Mouse (Mus musculus) lung, postnatal 14 days (tissue): ENCODE results near the gene Olfr548-ps1.
"Not testable (repeated sequence)": the region's sequence is repeated elsewhere in the genome, so short reads cannot be mapped to it uniquely, and the experiment has no call there.

Experiments used
- DNase-seq: peaks from one replicate; pipeline ENCODE4 v3.0.0; 2021

Olfr548-ps1 gene

GRCm38 (mm10) chr7:102540596-102540995 lies at the start of gene Olfr548-ps1:
Gene Olfr548-ps1, plus strand, starts transcription at chr7:102540896.
- no peak for DNase-seq

GRCm38 (mm10) chr7:102494416-102494815 lies 46.3 kb upstream of the Olfr548-ps1 start:
- DNase-seq = not testable (repeated sequence)

GRCm38 (mm10) chr7:102499473-102499872 lies 41.2 kb upstream of the Olfr548-ps1 start, which contains the start of gene Olfr545:
Gene Olfr545, minus strand, starts transcription at chr7:102499573.
- no peak for DNase-seq

- DNase-seq = no peak
These were observed 38.7 kb upstream of the Olfr548-ps1 start for GRCm38 (mm10) chr7:102501986-102502385.

GRCm38 (mm10) chr7:102506848-102507247 lies 33.8 kb upstream of the Olfr548-ps1 start:
- DNase-seq = peak; percentile 75

- DNase-seq = no peak
These were observed 32.6 kb upstream of the Olfr548-ps1 start for GRCm38 (mm10) chr7:102508066-102508465.

GRCm38 (mm10) chr7:102508666-102509065 lies 32.0 kb upstream of the Olfr548-ps1 start:
- DNase-seq = no peak

GRCm38 (mm10) chr7:102509726-102510125 lies 31.0 kb upstream of the Olfr548-ps1 start:
- DNase-seq = no peak

GRCm38 (mm10) chr7:102511927-102512326 lies 28.8 kb upstream of the Olfr548-ps1 start:
- no peak for DNase-seq

- DNase-seq = peak; percentile 91
These were observed 27.8 kb upstream of the Olfr548-ps1 start for GRCm38 (mm10) chr7:102512814-102513435.

GRCm38 (mm10) chr7:102514144-102514543 lies 26.6 kb upstream of the Olfr548-ps1 start:
- DNase-seq = no peak

GRCm38 (mm10) chr7:102516261-102517050 lies 24.2 kb upstream of the Olfr548-ps1 start:
- DNase-seq = peak; percentile 2

GRCm38 (mm10) chr7:102517051-102517335 lies 23.7 kb upstream of the Olfr548-ps1 start:
- no peak for DNase-seq

- no peak for DNase-seq
These were observed 11.6 kb upstream of the Olfr548-ps1 start for GRCm38 (mm10) chr7:102529052-102529451.

GRCm38 (mm10) chr7:102534449-102534848 lies 6.2 kb upstream of the Olfr548-ps1 start, which contains the start of gene Olfr547:
Gene Olfr547, plus strand, starts transcription at chr7:102534749.
- DNase-seq = no peak

- no peak for DNase-seq
These were observed 555 bp downstream of the Olfr548-ps1 start for GRCm38 (mm10) chr7:102541251-102541650.

GRCm38 (mm10) chr7:102549570-102549969 lies 8.9 kb downstream of the Olfr548-ps1 start, which contains the start of gene Olfr549:
Gene Olfr549, plus strand, starts transcription at chr7:102549870.
- no peak for DNase-seq

- DNase-seq = no peak
These were observed 12.6 kb downstream of the Olfr548-ps1 start for GRCm38 (mm10) chr7:102553279-102553678.

GRCm38 (mm10) chr7:102564999-102565997 lies 24.6 kb downstream of the Olfr548-ps1 start, which contains the start of gene Trim21:
Gene Trim21, minus strand, starts transcription at chr7:102565486.
- peak; percentile 87 for DNase-seq

GRCm38 (mm10) chr7:102566219-102566618 lies 25.5 kb downstream of the Olfr548-ps1 start:
- no peak for DNase-seq

- no peak for DNase-seq
These were observed 30.4 kb downstream of the Olfr548-ps1 start, which contains the start of gene Olfr550 for GRCm38 (mm10) chr7:102571142-102571541. Gene Olfr550, plus strand, starts transcription at chr7:102571442.

GRCm38 (mm10) chr7:102573174-102573830 lies 32.6 kb downstream of the Olfr548-ps1 start:
- DNase-seq = no peak
